Mouse (Mus musculus): ENCODE data around the gene Ptger4. TPM values are rescaled to one million over a fixed set of nuclear protein-coding genes. Genes with fewer than 3 reads are reported as not detected.
"Not testable (repeated sequence)": the region's sequence is repeated elsewhere in the genome, so short reads cannot be mapped to it uniquely, and the experiment has no call there.

The Ptger4 gene
- polyA plus RNA-seq, 1 experiment from 2014 or later: 4.0 TPM

- Histone ChIP-seq H3K4me1 (no peaks in the 10 kb centered on the region), H3K9me3 (no peaks in the 10 kb centered on the region), H3K27me3 (peaks cover 3% of the 10 kb centered on the region; the same call in 1 of the 2 replicates), H3K9ac (no peak overlapping the region), H3K36me3 (no peaks in the 10 kb centered on the region), H3K4me2 (replicated peaks) (no peak overlapping the region), H3K4me3 (no peak overlapping the region), H3K27ac (no peak overlapping the region)
- WGBS: 39% methylated on average over 8 of the region's 8 CpGs
- no peak for ATAC-seq (ENCODE audit: insufficient number of reproducible peaks, insufficient read depth, low FRiP score, low TSS enrichment)
Measured at GRCm38 (mm10) chr15:5235527-5235926, 8.5 kb downstream of the Ptger4 start.

- no peaks in the 10 kb centered on the region for H3K36me3 ChIP-seq
- ATAC-seq (ENCODE audit: insufficient number of reproducible peaks, insufficient read depth, low FRiP score, low TSS enrichment): no peak
- H3K27ac ChIP-seq: no peak overlapping the region
- no peaks in the 10 kb centered on the region for H3K27me3 ChIP-seq
- H3K9ac ChIP-seq: no peak overlapping the region
- no peaks in the 10 kb centered on the region for H3K4me1 ChIP-seq
- no peaks in the 10 kb centered on the region for H3K9me3 ChIP-seq
- 78% methylated on average over 16 of the region's 16 CpGs for WGBS
- no peak overlapping the region for H3K4me2 ChIP-seq (replicated peaks)
- H3K4me3 ChIP-seq: no peak overlapping the region
Measured at GRCm38 (mm10) chr15:5234659-5235058, 9.3 kb downstream of the Ptger4 start.

DNA sequence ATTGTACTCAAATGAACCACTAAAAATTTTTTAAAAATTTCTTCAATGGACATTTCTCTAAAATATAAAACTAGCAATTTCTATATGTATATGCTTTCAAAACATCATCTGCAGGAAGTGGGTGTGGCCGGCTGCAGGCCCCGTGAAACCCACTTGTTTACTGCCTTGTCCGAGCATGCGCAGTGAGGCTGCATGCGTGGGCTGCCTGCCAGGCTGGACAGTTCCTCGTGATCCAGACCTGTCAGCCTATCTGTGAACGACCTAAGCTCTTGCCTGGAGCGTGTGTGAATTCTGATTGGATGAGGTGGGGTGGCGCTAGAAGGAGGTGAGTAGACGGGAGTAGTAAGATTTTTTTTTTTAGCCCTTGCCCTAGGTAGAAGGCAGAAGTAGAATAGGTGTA is 13.2 kb downstream of the Ptger4 start:
- H3K4me2 ChIP-seq (replicated peaks); H3K27ac ChIP-seq; H3K4me3 ChIP-seq; H3K9ac ChIP-seq; H3K27me3 ChIP-seq; H3K4me1 ChIP-seq; H3K9me3 ChIP-seq; H3K36me3 ChIP-seq; ATAC-seq (ENCODE audit: insufficient number of reproducible peaks, insufficient read depth, low FRiP score, low TSS enrichment): not testable (repeated sequence)
- 81% methylated on average over 10 of the region's 10 CpGs for WGBS

GRCm38 (mm10) chr15:5220491-5220890 is 23.5 kb downstream of the Ptger4 start:
- Histone ChIP-seq H3K4me2 (replicated peaks) (no peak overlapping the region), H3K27ac (no peak overlapping the region), H3K36me3 (0 out of 2 replicates have a peak, but pooled peaks cover 3% of the 10 kb centered on the region), H3K9me3 (no peaks in the 10 kb centered on the region), H3K9ac (no peak overlapping the region), H3K27me3 (no peaks in the 10 kb centered on the region), H3K4me1 (no peaks in the 10 kb centered on the region), H3K4me3 (no peak overlapping the region)
- ATAC-seq (ENCODE audit: insufficient number of reproducible peaks, insufficient read depth, low FRiP score, low TSS enrichment): no peak
- WGBS: 92% methylated on average over 6 of the region's 6 CpGs

DNA sequence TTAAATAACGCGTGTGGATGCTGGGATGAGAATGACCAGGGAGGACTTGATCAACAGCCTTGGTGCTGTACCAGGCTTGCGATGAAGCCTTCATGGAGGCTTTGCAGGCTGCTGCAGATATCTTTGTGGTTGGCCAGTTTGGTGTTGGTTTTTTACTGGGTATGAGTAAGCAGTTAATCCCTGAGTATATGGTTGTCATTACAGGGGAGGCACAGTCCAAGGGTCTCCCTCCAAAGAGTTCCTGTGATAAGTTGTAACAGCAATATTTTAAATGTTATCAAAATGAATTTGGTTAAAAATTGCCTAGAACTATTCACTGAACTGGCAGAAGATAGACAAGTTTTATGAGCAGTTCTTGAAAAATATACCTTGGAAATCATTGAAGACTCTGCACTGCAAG is 34.9 kb downstream of the Ptger4 start:
- no peak overlapping the region for H3K9ac ChIP-seq
- 98% methylated on average over 3 of the region's 3 CpGs for WGBS

GRCm38 (mm10) chr15:5205222-5205621 is 38.8 kb downstream of the Ptger4 start:
- H3K9me3 ChIP-seq: no peaks in the 10 kb centered on the region
- no peak overlapping the region for H3K4me2 ChIP-seq (replicated peaks)
- no peaks in the 10 kb centered on the region for H3K4me1 ChIP-seq
- H3K4me3 ChIP-seq: no peak overlapping the region
- no peak overlapping the region for H3K27ac ChIP-seq
- ATAC-seq (ENCODE audit: insufficient number of reproducible peaks, insufficient read depth, low FRiP score, low TSS enrichment): no peak
- no peaks in the 10 kb centered on the region for H3K27me3 ChIP-seq
- H3K36me3 ChIP-seq: peaks cover 7% of the 10 kb centered on the region; the same call in 1 of the 2 replicates
- WGBS: 85% methylated on average over 9 of the region's 9 CpGs
- H3K9ac ChIP-seq: no peak overlapping the region

More for the DNA sequence above, 34.9 kb downstream of the Ptger4 start:
- H3K4me3 ChIP-seq: no peak overlapping the region
- no peak overlapping the region for H3K27ac ChIP-seq
- H3K4me2 ChIP-seq (replicated peaks): no peak overlapping the region
- H3K9me3 ChIP-seq: no peaks in the 10 kb centered on the region
- ATAC-seq (ENCODE audit: insufficient number of reproducible peaks, insufficient read depth, low FRiP score, low TSS enrichment): no peak
- no peaks in the 10 kb centered on the region for H3K4me1 ChIP-seq
- H3K27me3 ChIP-seq: no peaks in the 10 kb centered on the region
- H3K36me3 ChIP-seq: peaks cover 12% of the 10 kb centered on the region

DNA sequence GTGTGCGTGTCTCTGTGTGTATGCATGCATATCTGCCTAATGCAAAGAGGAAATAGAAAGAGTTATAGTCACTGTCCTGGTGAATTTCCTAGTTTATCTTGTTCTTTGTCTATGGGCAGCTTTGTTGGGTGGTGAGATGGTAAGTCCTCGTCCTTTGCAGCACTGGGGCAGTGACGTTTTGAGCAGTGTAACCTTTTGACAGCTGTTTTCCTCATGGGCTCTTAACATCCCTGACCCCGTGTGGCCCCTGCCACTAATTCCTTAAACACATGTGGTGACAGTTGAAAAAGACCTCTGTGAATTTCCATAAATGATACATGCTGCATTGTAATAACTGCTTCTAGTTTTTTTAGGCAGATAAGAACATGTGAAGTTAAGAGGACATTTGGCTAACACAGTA is 47.3 kb downstream of the Ptger4 start:
- Histone ChIP-seq H3K27ac (no peak overlapping the region), H3K9ac (no peak overlapping the region), H3K4me1 (no peaks in the 10 kb centered on the region), H3K4me3 (no peak overlapping the region), H3K27me3 (no peaks in the 10 kb centered on the region), H3K9me3 (no peaks in the 10 kb centered on the region), H3K4me2 (replicated peaks) (no peak overlapping the region), H3K36me3 (0 out of 2 replicates have a peak, but pooled peaks cover 8% of the 10 kb centered on the region)
- ATAC-seq (ENCODE audit: insufficient number of reproducible peaks, insufficient read depth, low FRiP score, low TSS enrichment): no peak
- WGBS: 46% methylated on average over 4 of the region's 4 CpGs

- WGBS: 72% methylated on average over 4 of the region's 4 CpGs
- Histone ChIP-seq H3K27ac (no peak overlapping the region), H3K9ac (no peak overlapping the region), H3K9me3 (no peaks in the 10 kb centered on the region), H3K4me3 (no peak overlapping the region), H3K36me3 (0 out of 2 replicates have a peak, but pooled peaks cover 8% of the 10 kb centered on the region), H3K27me3 (no peaks in the 10 kb centered on the region), H3K4me1 (no peaks in the 10 kb centered on the region), H3K4me2 (replicated peaks) (no peak overlapping the region)
- ATAC-seq (ENCODE audit: insufficient number of reproducible peaks, insufficient read depth, low FRiP score, low TSS enrichment): no peak
Measured at GRCm38 (mm10) chr15:5195987-5196514, 47.9 kb downstream of the Ptger4 start.

GRCm38 (mm10) chr15:5194931-5195330 is 49.1 kb downstream of the Ptger4 start:
- no peak overlapping the region for H3K9ac ChIP-seq
- no peaks in the 10 kb centered on the region for H3K9me3 ChIP-seq
- H3K36me3 ChIP-seq: peaks cover 11% of the 10 kb centered on the region; the same call in 1 of the 2 replicates
- no peak overlapping the region for H3K4me3 ChIP-seq
- H3K4me2 ChIP-seq (replicated peaks): no peak overlapping the region
- WGBS: 88% methylated on average over 9 of the region's 9 CpGs
- no peak for ATAC-seq (ENCODE audit: insufficient number of reproducible peaks, insufficient read depth, low FRiP score, low TSS enrichment)
- no peaks in the 10 kb centered on the region for H3K27me3 ChIP-seq
- no peaks in the 10 kb centered on the region for H3K4me1 ChIP-seq
- no peak overlapping the region for H3K27ac ChIP-seq

DNA sequence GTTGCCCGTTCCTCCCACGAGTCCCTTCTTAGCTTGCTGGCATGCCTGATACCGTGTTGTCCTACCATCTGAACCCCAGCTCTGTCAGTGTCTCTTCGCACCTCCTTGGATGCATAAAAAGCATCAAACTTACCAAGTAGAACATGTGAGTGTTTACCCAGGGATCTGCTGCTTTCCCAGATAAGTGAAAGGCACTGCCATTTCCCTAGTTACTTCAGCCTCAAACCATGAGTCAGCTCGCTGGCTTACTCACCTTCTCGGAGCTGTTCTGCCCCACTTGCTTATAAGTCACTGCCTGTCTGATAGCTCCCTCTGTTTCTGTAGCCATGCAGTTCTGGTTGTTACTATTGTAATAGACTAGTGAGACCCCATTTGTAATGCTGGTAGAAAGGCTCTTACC is 49.5 kb downstream of the Ptger4 start:
- no peak overlapping the region for H3K4me2 ChIP-seq (replicated peaks)
- no peaks in the 10 kb centered on the region for H3K4me1 ChIP-seq
- no peaks in the 10 kb centered on the region for H3K9me3 ChIP-seq
- WGBS: 85% methylated on average over 6 of the region's 6 CpGs
- no peak overlapping the region for H3K4me3 ChIP-seq
- peaks cover 10% of the 10 kb centered on the region; the same call in 1 of the 2 replicates for H3K36me3 ChIP-seq
- H3K27me3 ChIP-seq: no peaks in the 10 kb centered on the region
- ATAC-seq (ENCODE audit: insufficient number of reproducible peaks, insufficient read depth, low FRiP score, low TSS enrichment): no peak
- no peak overlapping the region for H3K27ac ChIP-seq
- no peak overlapping the region for H3K9ac ChIP-seq

DNA sequence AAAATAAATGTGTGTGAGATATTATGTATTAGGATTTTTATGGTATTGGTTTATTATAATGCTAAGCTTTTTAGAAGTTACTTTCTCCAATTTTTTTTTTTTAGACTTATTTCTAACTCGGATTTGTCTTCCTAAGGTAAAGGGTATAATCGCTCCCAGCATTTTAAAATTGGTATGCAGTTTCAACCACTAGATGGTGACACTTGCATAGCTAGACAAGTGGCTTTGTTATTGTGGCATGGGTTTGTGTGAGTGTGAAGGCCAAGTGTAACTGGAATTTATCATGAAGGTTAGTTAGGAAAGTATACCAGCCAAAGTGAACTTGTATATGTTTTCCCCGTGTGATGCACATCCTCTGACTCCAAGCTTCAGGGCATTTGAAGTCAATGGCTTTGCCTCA is 50.2 kb downstream of the Ptger4 start:
- no peak for ATAC-seq (ENCODE audit: insufficient number of reproducible peaks, insufficient read depth, low FRiP score, low TSS enrichment)

DNA sequence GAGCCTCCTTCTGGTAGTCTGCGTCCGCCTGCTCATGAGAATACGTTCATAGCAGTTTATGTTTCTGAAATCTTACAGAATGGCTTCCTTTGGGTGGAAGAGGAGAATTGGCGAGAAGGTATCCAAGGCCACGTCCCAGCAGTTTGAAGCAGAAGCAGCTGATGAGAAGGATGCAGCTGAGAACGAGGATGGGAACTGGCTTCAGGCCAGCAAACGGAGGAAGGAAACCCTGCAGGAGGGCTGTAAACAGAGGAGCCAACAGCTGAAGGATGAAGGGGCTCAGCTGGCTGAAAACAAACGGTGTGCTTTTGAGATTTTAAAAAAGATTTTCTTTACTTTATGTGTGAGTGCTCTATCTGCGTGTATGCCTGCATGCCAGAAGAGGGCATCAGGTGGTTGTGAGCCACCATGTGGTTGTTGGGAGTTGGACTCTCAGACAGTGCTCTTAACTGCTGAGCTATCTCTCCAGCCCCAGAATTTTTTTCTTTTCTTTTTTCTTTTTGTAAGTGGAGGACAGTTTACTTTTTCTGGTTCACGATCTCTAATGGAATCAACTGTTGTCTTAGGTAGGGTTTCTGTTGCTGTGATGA is 54.4 kb downstream of the Ptger4 start:
- no peak overlapping the region for H3K9ac ChIP-seq
- H3K9me3 ChIP-seq: no peaks in the 10 kb centered on the region
- H3K4me3 ChIP-seq: no peak overlapping the region
- peaks cover 10% of the 10 kb centered on the region; the same call in 1 of the 2 replicates for H3K36me3 ChIP-seq
- H3K4me1 ChIP-seq: peaks cover 10% of the 10 kb centered on the region
- no peak overlapping the region for H3K4me2 ChIP-seq (replicated peaks)
- no peak overlapping the region for H3K27ac ChIP-seq
- ATAC-seq (ENCODE audit: insufficient number of reproducible peaks, insufficient read depth, low FRiP score, low TSS enrichment): no peak
- H3K27me3 ChIP-seq: no peaks in the 10 kb centered on the region
- WGBS: 82% methylated on average over 10 of the region's 10 CpGs

More for the DNA sequence above, 50.2 kb downstream of the Ptger4 start:
- no peak overlapping the region for H3K9ac ChIP-seq
- H3K27ac ChIP-seq: no peak overlapping the region
- no peak overlapping the region for H3K4me3 ChIP-seq
- no peaks in the 10 kb centered on the region for H3K9me3 ChIP-seq
- peaks cover 10% of the 10 kb centered on the region; the same call in 1 of the 2 replicates for H3K36me3 ChIP-seq
- no peaks in the 10 kb centered on the region for H3K27me3 ChIP-seq
- 75% methylated on average over 3 of the region's 3 CpGs for WGBS
- H3K4me2 ChIP-seq (replicated peaks): no peak overlapping the region
- H3K4me1 ChIP-seq: no peaks in the 10 kb centered on the region
